Mouse (Mus musculus) frontal cortex, postnatal 10 days (tissue): ENCODE data around the gene Vmn1r104.
"Not testable (repeated sequence)": the region's sequence is repeated elsewhere in the genome, so short reads cannot be mapped to it uniquely, and the experiment has no call there.

Experiments
- DNase-seq, 2 experiments: peaks; one replicate each; pipeline ENCODE4 v3.0.0; 2022; ENCODE audit warnings: low spot score in 2 of 2, mixed read lengths in 1 of 2

Gene Vmn1r104

GRCm38 (mm10) chr7:20533537-20533936 lies at the start of gene Vmn1r104:
Vmn1r104 (plus strand) TSS chr7:20533837.
- not testable (repeated sequence) for DNase-seq

GRCm38 (mm10) chr7:20510434-20510833 lies 23.2 kb upstream of the Vmn1r104 start, which contains the start of gene Vmn1r103:
Vmn1r103 (minus strand) TSS chr7:20510534.
- DNase-seq = not testable (repeated sequence)

GRCm38 (mm10) chr7:20545657-20546056 lies 12.0 kb downstream of the Vmn1r104 start, which contains the start of gene Gm5726:
Gm5726 (minus strand) TSS chr7:20545757.
- not testable (repeated sequence) for DNase-seq

- DNase-seq = not testable (repeated sequence)
Measured at GRCm38 (mm10) chr7:20576141-20576540, 42.5 kb downstream of the Vmn1r104 start, which contains the start of gene Gm4141. Gm4141 (minus strand) TSS chr7:20576241.
